Mouse (Mus musculus) limb, embryonic 14.5 days (tissue): ENCODE results near the gene Hs6st1. TPM values are rescaled to one million over a fixed set of nuclear protein-coding genes. Genes with fewer than 3 reads are reported as not detected.

ENCODE experiments used
- ATAC-seq: fragments of 200-750 bp; cut with Nextera tagmentation; 2 replicates; pipeline ENCODE4 v1.8.0; 2017; ENCODE audit warnings: low read depth, moderate number of reproducible peaks, moderate TSS enrichment; ENCODE audit not compliant: low FRiP score
- DNase-seq: peaks from one replicate; pipeline ENCODE4 v3.0.0-alpha.2; 2015; ENCODE audit warnings: low spot score
- H3K27ac ChIP-seq: fragments of 300-500 bp; sonication (generic); replicated peaks from 2 replicates; pipeline ENCODE4 v1.5.1; 2014; ENCODE audit warnings: low read depth, mild to moderate bottlenecking, low read length, moderate library complexity, mixed read lengths
- H3K27me3 ChIP-seq: fragments of 300-500 bp; sonication (generic); 2 replicates; pipeline ENCODE4 v1.6.1; 2014; ENCODE audit warnings: low read length, mixed read lengths; ENCODE audit not compliant: control insufficient read depth, insufficient read depth
- H3K36me3 ChIP-seq: fragments of 300-500 bp; sonication (generic); 2 replicates; pipeline ENCODE4 v1.6.1; 2014; ENCODE audit warnings: mild to moderate bottlenecking, low read length, moderate library complexity, mixed read lengths; ENCODE audit not compliant: control insufficient read depth, insufficient read depth
- H3K4me1 ChIP-seq: fragments of 300-500 bp; sonication (generic); 2 replicates; pipeline ENCODE4 v1.6.1; 2014; ENCODE audit warnings: antibody characterized with exemption, low read length, mixed read lengths; ENCODE audit not compliant: control insufficient read depth, insufficient read depth
- H3K4me2 ChIP-seq: fragments of 300-500 bp; sonication (generic); replicated peaks from 2 replicates; pipeline ENCODE4 v1.6.1; 2014; ENCODE audit warnings: low read depth, mild to moderate bottlenecking, low read length, moderate library complexity; ENCODE audit not compliant: severe bottlenecking
- H3K4me3 ChIP-seq: fragments of 300-500 bp; sonication (generic); replicated peaks from 2 replicates; pipeline ENCODE4 v1.5.1; 2014; ENCODE audit warnings: low read length
- H3K9ac ChIP-seq: fragments of 300-500 bp; sonication (generic); 2 replicates; pipeline ENCODE4 v1.6.1; 2014; ENCODE audit warnings: mild to moderate bottlenecking, low read depth, low read length, moderate library complexity; ENCODE audit not compliant: severe bottlenecking
- H3K9me3 ChIP-seq: fragments of 300-500 bp; sonication (generic); 2 replicates; pipeline ENCODE4 v1.6.1; 2016; ENCODE audit warnings: low read length; ENCODE audit not compliant: control insufficient read depth
- POLR2A ChIP-seq: fragments of 200-500 bp; IDR thresholded peaks from 2 replicates; pipeline ENCODE4 v1.8.0; 2012; ENCODE audit warnings: inconsistent platforms, mild to moderate bottlenecking, moderate library complexity, borderline replicate concordance; ENCODE audit not compliant: insufficient read depth, insufficient read length; ENCODE audit errors: extremely low read depth
- WGBS: fragments of 180-500 bp; shearing (Covaris S2); extraction: QIAGEN DNeasy Blood & Tissue Kit; methylation state at CpG from one replicate; pipeline ENCODE4 v1.1.7; 2014; 5-methylcytosine and 5-hydroxymethylcytosine counted together
- polyA plus RNA-seq, 2 experiments: library from polyadenylated mRNA; depleted of rRNA in 1 of 2; stranded (reverse) in 1 of 2; unstranded in 1 of 2; fragments of >200 nt; fragmentation: Nextera tagmentation in 1 of 2; extraction: Ambion mirVana in 1 of 2; gene quantifications; 2 replicates each; pipeline versions ENCODE4 v1.2.1 to v1.2.3; 2012 to 2014

Gene Hs6st1
- polyA plus RNA-seq, 2 experiments, result 14.9 to 50.5 TPM

GRCm38 (mm10) chr1:36077084-36077483 lies 8.9 kb downstream of the Hs6st1 start:
- Histone ChIP-seq H3K9me3 (no peaks in the 10 kb centered on the region), H3K36me3 (peaks cover 34% of the 10 kb centered on the region), H3K27ac (no peak overlapping the region), H3K4me1 (peaks cover 29% of the 10 kb centered on the region), H3K4me2 (no peak overlapping the region), H3K9ac (no peak overlapping the region), H3K27me3 (no peaks in the 10 kb centered on the region), H3K4me3 (no peak overlapping the region)
- ATAC-seq, result no peak
- TF ChIP-seq POLR2A, result no peak
- 73% methylated on average over 6 of the region's 6 CpGs for WGBS
- no peak for DNase-seq

GRCm38 (mm10) chr1:36078250-36078649 lies 10.1 kb downstream of the Hs6st1 start:
- Histone ChIP-seq H3K9me3 (no peaks in the 10 kb centered on the region), H3K9ac (no peak overlapping the region), H3K4me2 (no peak overlapping the region), H3K4me1 (peaks cover 20% of the 10 kb centered on the region), H3K4me3 (no peak overlapping the region), H3K27ac (no peak overlapping the region), H3K27me3 (no peaks in the 10 kb centered on the region), H3K36me3 (peaks cover 37% of the 10 kb centered on the region)
- DNase-seq (no peak), ATAC-seq (no peak)
- 82% methylated on average over 1 of the region's 1 CpGs for WGBS
- TF ChIP-seq POLR2A, result no peak

GRCm38 (mm10) chr1:36079679-36080078 lies 11.5 kb downstream of the Hs6st1 start:
- DNase-seq (peak; percentile 61), ATAC-seq (peak; percentile 42)
- H3K27me3 ChIP-seq, result no peaks in the 10 kb centered on the region
- 22% methylated on average over 8 of the region's 8 CpGs for WGBS
- no peak overlapping the region for H3K4me2 ChIP-seq
- H3K4me3 ChIP-seq, result no peak overlapping the region
- peaks cover 16% of the 10 kb centered on the region for H3K4me1 ChIP-seq
- no peak for TF ChIP-seq POLR2A
- no peaks in the 10 kb centered on the region for H3K9me3 ChIP-seq
- no peak overlapping the region for H3K27ac ChIP-seq
- no peak overlapping the region for H3K9ac ChIP-seq
- H3K36me3 ChIP-seq, result peaks cover 37% of the 10 kb centered on the region

GRCm38 (mm10) chr1:36080974-36081373 lies 12.8 kb downstream of the Hs6st1 start:
- H3K36me3 ChIP-seq, result peaks cover 32% of the 10 kb centered on the region
- 50% methylated on average over 5 of the region's 5 CpGs for WGBS
- peak; percentile 44 for ATAC-seq

GRCm38 (mm10) chr1:36082184-36082583 lies 14.0 kb downstream of the Hs6st1 start:
- WGBS, result 90% methylated on average over 6 of the region's 6 CpGs
- Histone ChIP-seq H3K9ac (no peak overlapping the region), H3K4me3 (no peak overlapping the region), H3K4me2 (no peak overlapping the region), H3K36me3 (peaks cover 29% of the 10 kb centered on the region), H3K4me1 (peaks cover 16% of the 10 kb centered on the region), H3K9me3 (peaks cover 3% of the 10 kb centered on the region; the same call in 1 of the 2 replicates), H3K27ac (no peak overlapping the region), H3K27me3 (no peaks in the 10 kb centered on the region)
- TF ChIP-seq POLR2A, result no peak
- DNase-seq, result no peak
- ATAC-seq, result no peak

More at GRCm38 (mm10) chr1:36080974-36081373, 12.8 kb downstream of the Hs6st1 start:
- no peak for DNase-seq
- Histone ChIP-seq H3K4me1 (peaks cover 16% of the 10 kb centered on the region), H3K27me3 (no peaks in the 10 kb centered on the region), H3K9me3 (peaks cover 3% of the 10 kb centered on the region; the same call in 1 of the 2 replicates), H3K4me2 (no peak overlapping the region), H3K9ac (no peak overlapping the region), H3K27ac (no peak overlapping the region), H3K4me3 (no peak overlapping the region)
- no peak for TF ChIP-seq POLR2A

GRCm38 (mm10) chr1:36083554-36083953 lies 15.4 kb downstream of the Hs6st1 start:
- peaks cover 3% of the 10 kb centered on the region; the same call in 1 of the 2 replicates for H3K9me3 ChIP-seq

More at GRCm38 (mm10) chr1:36083554-36083953, 15.4 kb downstream of the Hs6st1 start:
- ATAC-seq, result no peak
- H3K4me2 ChIP-seq, result no peak overlapping the region
- no peak for DNase-seq
- H3K27me3 ChIP-seq, result no peaks in the 10 kb centered on the region
- no peak overlapping the region for H3K4me3 ChIP-seq
- H3K36me3 ChIP-seq, result peaks cover 18% of the 10 kb centered on the region
- WGBS, result 78% methylated on average over 5 of the region's 5 CpGs
- H3K9ac ChIP-seq, result no peak overlapping the region
- peaks cover 25% of the 10 kb centered on the region for H3K4me1 ChIP-seq
- H3K27ac ChIP-seq, result no peak overlapping the region
- no peak for TF ChIP-seq POLR2A
